Comparison of ENCODE assay signal across 8 mouse cellular contexts in the genomic region with DNA sequence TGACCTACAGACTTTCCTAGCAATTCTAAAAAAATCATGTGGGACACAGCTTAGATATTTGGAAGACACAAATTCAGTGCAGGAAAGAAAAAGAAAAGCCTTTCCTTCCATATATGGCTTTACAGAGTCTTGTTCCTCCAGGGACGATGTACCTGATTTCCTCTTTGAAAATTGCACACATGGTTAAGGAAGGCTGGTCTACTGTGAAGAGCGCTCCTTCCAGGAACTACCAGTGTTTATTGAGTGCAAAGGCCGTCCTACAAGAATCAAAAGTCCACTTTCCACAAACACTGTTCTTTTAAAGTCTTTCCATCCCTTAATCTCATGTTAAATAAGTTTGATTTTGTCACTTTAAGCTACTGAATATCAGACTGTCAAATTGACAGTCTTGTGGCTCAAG. TPM values are rescaled to one million over a fixed set of nuclear protein-coding genes. Genes with fewer than 3 reads are reported as not detected.
A peak's percentile ranks its signal among the peaks of the same experiment; 100 is the strongest.
DNase-seq lines count a peak whose midpoint lies in the region; ATAC-seq lines count a peak whose summit lies in the region.

No protein-coding gene starts in this region.

- H3K27me3 ChIP-seq in kidney, embryonic 14.5 days (ENCODE audit: control insufficient read depth, insufficient read depth, low read length), result no peaks in the 10 kb centered on the region
- H3K27me3 ChIP-seq in hindbrain, embryonic 15.5 days, result no peaks in the 10 kb centered on the region
- no peaks in the 10 kb centered on the region for H3K27me3 ChIP-seq in midbrain, embryonic 14.5 days (ENCODE audit: control insufficient read depth, insufficient read depth, low read length)

- ATAC-seq in kidney, embryonic 14.5 days (ENCODE audit: low FRiP score, low TSS enrichment), result no peak
- no peak for ATAC-seq in hindbrain, embryonic 15.5 days (ENCODE audit: low FRiP score, low read depth)
- no peak for ATAC-seq in midbrain, embryonic 14.5 days (ENCODE audit: low FRiP score, low TSS enrichment)
- no peak for ATAC-seq in granulocyte monocyte progenitor cell, adult 5-6 weeks (replicated peaks; ENCODE audit: poor library complexity, severe bottlenecking)

- no peaks in the 10 kb centered on the region for H3K9me3 ChIP-seq in kidney, embryonic 14.5 days (ENCODE audit: control insufficient read depth, low read length)
- no peaks in the 10 kb centered on the region for H3K9me3 ChIP-seq in hindbrain, embryonic 15.5 days
- no peaks in the 10 kb centered on the region for H3K9me3 ChIP-seq in midbrain, embryonic 14.5 days (ENCODE audit: control insufficient read depth, low read length)

- peaks cover 16% of the 10 kb centered on the region for H3K4me1 ChIP-seq in kidney, embryonic 14.5 days (ENCODE audit: control insufficient read depth, insufficient read depth, low read length)
- peaks cover 7% of the 10 kb centered on the region for H3K4me1 ChIP-seq in brown adipose tissue, adult 24 weeks (ENCODE audit: control insufficient read depth, insufficient read depth, insufficient read length, low read length)
- H3K4me1 ChIP-seq in hindbrain, embryonic 15.5 days (replicated peaks), result peaks cover 30% of the 10 kb centered on the region
- H3K4me1 ChIP-seq in midbrain, embryonic 14.5 days (ENCODE audit: control insufficient read depth, insufficient read depth, low read length), result peaks cover 14% of the 10 kb centered on the region

- H3K9ac ChIP-seq in kidney, embryonic 14.5 days (ENCODE audit: low read depth, low read length), result peak overlapping the region; percentile 71
- peak overlapping the region; percentile 73 for H3K9ac ChIP-seq in hindbrain, embryonic 15.5 days
- peak overlapping the region; percentile 75 for H3K9ac ChIP-seq in midbrain, embryonic 14.5 days (replicated peaks; ENCODE audit: low read length)

- 56% methylated on average over 3 of the region's 3 CpGs for WGBS in kidney, embryonic 14.5 days
- WGBS in hindbrain, embryonic 15.5 days, result 72% methylated on average over 3 of the region's 3 CpGs
- 69% methylated on average over 3 of the region's 3 CpGs for WGBS in midbrain, embryonic 14.5 days

- intact Hi-C loops in left cerebral cortex, postnatal 10 days (cut with DNase I), result loop anchor here (1.0 kb wide), 1 partner anchor 41 kb away; no protein-coding TSS in a partner anchor

- no peaks in the 10 kb centered on the region for H3K36me3 ChIP-seq in kidney, embryonic 14.5 days (ENCODE audit: control insufficient read depth, insufficient read depth, low read length)
- H3K36me3 ChIP-seq in hindbrain, embryonic 15.5 days, result no peaks in the 10 kb centered on the region
- no peaks in the 10 kb centered on the region for H3K36me3 ChIP-seq in midbrain, embryonic 14.5 days (ENCODE audit: control insufficient read depth, insufficient read depth, low read length)

- no peak for DNase-seq in kidney, postnatal 25 days
- DNase-seq in midbrain, embryonic 14.5 days, result no peak
- no peak for DNase-seq in gastrocnemius, postnatal 4 days (ENCODE audit: low spot score in 2 of 2)
- no peak for DNase-seq in left cerebral cortex, postnatal 10 days (ENCODE audit: extremely low spot score in 1 of 2, low spot score in 2 of 2)

- peak overlapping the region; percentile 69 for H3K4me2 ChIP-seq in kidney, embryonic 14.5 days (replicated peaks; ENCODE audit: low read depth, low read length)
- peak overlapping the region; percentile 57 for H3K4me2 ChIP-seq in hindbrain, embryonic 15.5 days
- peak overlapping the region; percentile 76 for H3K4me2 ChIP-seq in midbrain, embryonic 14.5 days (ENCODE audit: low read length)

- peak overlapping the region; percentile 62 for H3K4me3 ChIP-seq in kidney, embryonic 14.5 days (ENCODE audit: low read length)
- H3K4me3 ChIP-seq in brown adipose tissue, adult 24 weeks (ENCODE audit: insufficient read depth, low read depth, low read length), result peak overlapping the region; percentile 41
- peak overlapping the region; percentile 68 for H3K4me3 ChIP-seq in hindbrain, embryonic 15.5 days
- H3K4me3 ChIP-seq in midbrain, embryonic 14.5 days (replicated peaks; ENCODE audit: low read depth, low read length), result peak overlapping the region; percentile 79

- H3K27ac ChIP-seq in kidney, embryonic 14.5 days (ENCODE audit: low read depth, low read length), result peak overlapping the region; percentile 93; the same call in 1 of the 2 replicates
- H3K27ac ChIP-seq in brown adipose tissue, adult 24 weeks (replicated peaks; ENCODE audit: low read depth, low read length), result 0 out of 2 replicates have a peak overlapping the region, but pooled peaks have one; percentile 20
- peak overlapping the region; percentile 94 for H3K27ac ChIP-seq in hindbrain, embryonic 15.5 days (replicated peaks)
- peak overlapping the region; percentile 95; the same call in 1 of the 2 replicates for H3K27ac ChIP-seq in midbrain, embryonic 14.5 days (replicated peaks; ENCODE audit: low read depth, low read length)

RNA-seq across cellular contexts. Expression of gene Vps26c, which starts 0.9 kb away (rescaled TPM):
- 45.1 and 59.2 TPM in 2 replicates for polyA plus RNA-seq in kidney, embryonic 14.5 days (2014; fragmentation: Nextera tagmentation; extraction: Ambion mirVana)
- 12.1 and 19.1 TPM in 2 replicates for polyA plus RNA-seq in brown adipose tissue, adult 24 weeks (2012; ENCODE audit: insufficient read depth, insufficient read length, missing spikeins)
- polyA plus RNA-seq in hindbrain, embryonic 15.5 days (2015; fragmentation: Nextera tagmentation; extraction: Ambion mirVana), result 86.9 and 88.7 TPM in 2 replicates
- 73.7 and 76.3 TPM in 2 replicates for polyA plus RNA-seq in midbrain, embryonic 14.5 days (2014; fragmentation: Nextera tagmentation; extraction: Ambion mirVana)
- total RNA-seq in gastrocnemius, postnatal 4 days (2021), result 10 to 100 TPM; 36.0 TPM
- 19.9 and 25.3 TPM in 2 replicates for total RNA-seq in granulocyte monocyte progenitor cell, adult 5-6 weeks (2014; fragmentation: Nextera tagmentation)
- 27.4 and 32.7 TPM in 2 replicates for total RNA-seq in granulocyte monocyte progenitor cell, adult 5-6 weeks (2017)
- 10 to 100 TPM; 32.8 to 33.0 TPM for total RNA-seq in left cerebral cortex, postnatal 10 days (2021)

RNA-seq across cellular contexts. Expression of gene Dyrk1a, which starts 42.3 kb away (rescaled TPM):
- polyA plus RNA-seq in kidney, embryonic 14.5 days (2014; fragmentation: Nextera tagmentation; extraction: Ambion mirVana), result 13.3 and 18.2 TPM in 2 replicates
- 16.0 and 18.9 TPM in 2 replicates for polyA plus RNA-seq in brown adipose tissue, adult 24 weeks (2012; ENCODE audit: insufficient read depth, insufficient read length, missing spikeins)
- polyA plus RNA-seq in hindbrain, embryonic 15.5 days (2015; fragmentation: Nextera tagmentation; extraction: Ambion mirVana), result 10.5 and 10.7 TPM in 2 replicates
- polyA plus RNA-seq in midbrain, embryonic 14.5 days (2014; fragmentation: Nextera tagmentation; extraction: Ambion mirVana), result 16.8 and 20.8 TPM in 2 replicates
- total RNA-seq in gastrocnemius, postnatal 4 days (2021), result 100 to 1,000 TPM; 114 to 123 TPM
- total RNA-seq in granulocyte monocyte progenitor cell, adult 5-6 weeks (2014; fragmentation: Nextera tagmentation), result 35.6 and 60.1 TPM in 2 replicates
- 61.1 and 64.9 TPM in 2 replicates for total RNA-seq in granulocyte monocyte progenitor cell, adult 5-6 weeks (2017)
- 100 to 1,000 TPM; 102 to 104 TPM for total RNA-seq in left cerebral cortex, postnatal 10 days (2021)

Comparison
In these comparisons a context has a peak if more than half of its experiments do, and no peak if none do; other contexts are left out.
1. H3K27ac ChIP-seq: peak in every context shown above with its lines; median percentile 95 in midbrain, embryonic 14.5 days; 94 in hindbrain, embryonic 15.5 days; 93 in kidney, embryonic 14.5 days; 20 in brown adipose tissue, adult 24 weeks.